Mouse (Mus musculus): ENCODE data around the gene Exog.

- TF ChIP-seq CTCF (IDR thresholded peaks at IDR 0.05; ENCODE audit: low read depth, low read length): no peak
- TF ChIP-seq GATA1 (IDR thresholded peaks at IDR 0.05; ENCODE audit: borderline replicate concordance, low read length): no peak
- TF ChIP-seq POLR2AphosphoS5 (IDR thresholded peaks at IDR 0.05; ENCODE audit: insufficient replicate concordance, low read depth, low read length): no peak
- TF ChIP-seq TAL1 (conservative IDR thresholded peaks at IDR 0.05; ENCODE audit: low read depth, low read length): no peak
- no peak for TF ChIP-seq GATA2 (IDR thresholded peaks at IDR 0.05; ENCODE audit: borderline replicate concordance, low read depth, low read length)
Measured at GRCm38 (mm10) chr9:119445737-119446136, 994 bp downstream of the Exog start.

All from G1E (cell line).